Mouse (Mus musculus): Measurements from ENCODE around the gene Sort1. TPM values are rescaled to one million over a fixed set of nuclear protein-coding genes. Genes with fewer than 3 reads are reported as not detected.

Gene Sort1
- polyA plus RNA-seq, 1 experiment from 2014 or later = 9.4 TPM

GRCm38 (mm10) chr3:108297603-108298553 is 14.0 kb downstream of the Sort1 start:
- H3K9me3 ChIP-seq = no peaks in the 10 kb centered on the region
- peaks cover 28% of the 10 kb centered on the region for H3K4me1 ChIP-seq (replicated peaks)
- ATAC-seq = no peak
- WGBS = 62% methylated on average over 7 of the region's 7 CpGs
- no peak overlapping the region for H3K4me3 ChIP-seq (replicated peaks)
- no peak overlapping the region for H3K9ac ChIP-seq
- H3K27ac ChIP-seq = no peak overlapping the region
- H3K27me3 ChIP-seq (replicated peaks) = no peaks in the 10 kb centered on the region
- no peak overlapping the region for H3K4me2 ChIP-seq (replicated peaks)
- no peaks in the 10 kb centered on the region for H3K36me3 ChIP-seq

DNA sequence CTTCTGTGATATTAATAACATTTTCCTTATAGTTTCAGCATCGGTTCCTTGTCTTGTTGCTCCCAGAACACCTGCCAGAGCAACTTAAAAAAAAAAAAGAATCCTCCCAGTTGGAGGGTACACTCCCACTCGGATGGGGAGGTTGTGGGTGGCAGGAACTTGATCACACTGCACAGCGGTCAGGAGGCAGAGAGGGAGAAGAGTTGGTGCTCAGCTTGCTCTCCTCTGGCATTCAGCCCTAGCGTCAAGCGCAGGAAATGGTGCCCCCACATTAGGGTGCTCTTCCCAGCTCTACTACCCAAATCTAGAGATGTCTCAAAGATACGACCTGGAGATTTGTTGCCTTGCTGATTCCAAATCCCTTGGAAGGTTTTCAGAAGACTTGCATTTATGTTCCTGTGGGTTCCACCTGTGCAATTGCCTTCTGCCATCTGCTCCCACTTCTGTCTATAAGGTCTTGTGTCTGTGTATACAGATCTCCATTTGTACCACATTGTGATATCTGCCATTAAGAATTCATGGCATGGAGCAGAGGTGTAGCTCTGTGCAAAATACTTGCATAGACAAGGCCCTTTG is 16.7 kb downstream of the Sort1 start:
- no peak overlapping the region for H3K9ac ChIP-seq
- H3K4me1 ChIP-seq (replicated peaks) = peaks cover 16% of the 10 kb centered on the region
- no peaks in the 10 kb centered on the region for H3K36me3 ChIP-seq
- ATAC-seq = no peak
- H3K4me3 ChIP-seq (replicated peaks) = no peak overlapping the region
- H3K27me3 ChIP-seq (replicated peaks) = no peaks in the 10 kb centered on the region
- no peak overlapping the region for H3K4me2 ChIP-seq (replicated peaks)
- H3K27ac ChIP-seq = no peak overlapping the region
- no peaks in the 10 kb centered on the region for H3K9me3 ChIP-seq
- 84% methylated on average over 6 of the region's 6 CpGs for WGBS

DNA sequence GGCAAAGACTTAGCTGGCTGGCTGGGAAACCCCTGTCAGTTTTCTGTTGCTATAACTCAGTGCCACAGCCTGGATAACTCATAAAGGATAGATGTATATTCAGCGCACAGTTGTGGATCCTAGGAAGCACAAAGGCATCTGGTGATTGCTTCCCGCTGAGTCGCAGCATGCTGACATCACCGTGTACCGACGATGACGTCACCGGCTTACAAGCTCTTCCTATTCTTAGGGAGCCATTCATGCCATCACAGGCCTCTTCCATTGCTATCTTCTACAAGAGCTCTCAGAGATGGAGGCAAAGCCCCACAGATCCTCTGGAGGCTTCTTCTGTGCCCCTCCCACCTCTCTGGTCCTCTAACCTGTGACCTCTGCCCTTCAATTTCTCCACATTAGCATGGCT is 19.8 kb downstream of the Sort1 start:
- WGBS = 96% methylated on average over 8 of the region's 8 CpGs
- no peaks in the 10 kb centered on the region for H3K36me3 ChIP-seq

GRCm38 (mm10) chr3:108304747-108305146 is 20.9 kb downstream of the Sort1 start:
- H3K9me3 ChIP-seq = no peaks in the 10 kb centered on the region
- no peaks in the 10 kb centered on the region for H3K36me3 ChIP-seq
- no peak for ATAC-seq
- no peaks in the 10 kb centered on the region for H3K27me3 ChIP-seq (replicated peaks)
- H3K4me1 ChIP-seq (replicated peaks) = peaks cover 5% of the 10 kb centered on the region; the same call in 1 of the 2 replicates
- no peak overlapping the region for H3K27ac ChIP-seq
- no peak overlapping the region for H3K9ac ChIP-seq
- no peak overlapping the region for H3K4me2 ChIP-seq (replicated peaks)
- no peak overlapping the region for H3K4me3 ChIP-seq (replicated peaks)
- WGBS = 80% methylated on average over 4 of the region's 4 CpGs

More for the DNA sequence above, 19.8 kb downstream of the Sort1 start:
- Histone ChIP-seq H3K27ac (no peak overlapping the region), H3K9me3 (no peaks in the 10 kb centered on the region), H3K9ac (no peak overlapping the region), H3K4me2 (replicated peaks) (no peak overlapping the region), H3K4me1 (replicated peaks) (peaks cover 5% of the 10 kb centered on the region; the same call in 1 of the 2 replicates), H3K4me3 (replicated peaks) (no peak overlapping the region), H3K27me3 (replicated peaks) (no peaks in the 10 kb centered on the region)
- ATAC-seq = no peak

- Histone ChIP-seq H3K4me3 (replicated peaks) (no peak overlapping the region), H3K36me3 (no peaks in the 10 kb centered on the region), H3K27me3 (replicated peaks) (no peaks in the 10 kb centered on the region), H3K4me2 (replicated peaks) (no peak overlapping the region), H3K4me1 (replicated peaks) (peaks cover 5% of the 10 kb centered on the region; the same call in 1 of the 2 replicates), H3K9ac (no peak overlapping the region), H3K9me3 (no peaks in the 10 kb centered on the region), H3K27ac (peak overlapping the region; percentile 28; the same call in 1 of the 2 replicates)
- peak; percentile 5; the same call in 1 of the 2 replicates for ATAC-seq
- WGBS = 52% methylated on average over 3 of the region's 3 CpGs
These were observed 22.5 kb downstream of the Sort1 start for GRCm38 (mm10) chr3:108306387-108306786.

DNA sequence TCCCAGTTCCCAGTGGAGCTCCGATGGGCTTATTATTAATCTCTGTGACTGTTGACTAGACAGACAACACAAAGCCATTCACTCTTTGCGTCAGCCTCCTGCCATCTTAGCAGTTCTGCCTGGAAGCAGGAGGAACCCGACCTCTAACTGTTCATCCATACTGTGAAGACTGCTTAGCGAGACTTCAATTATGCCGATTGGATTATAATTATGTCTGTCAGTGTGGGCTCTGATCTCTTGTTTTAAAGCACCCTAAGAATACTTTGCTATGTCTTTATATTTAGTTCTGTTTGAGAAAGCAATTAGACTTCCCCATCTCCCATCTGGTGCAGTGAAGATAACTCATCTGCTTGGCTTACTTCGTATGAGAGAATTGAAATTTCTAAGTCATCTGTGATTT is 23.6 kb downstream of the Sort1 start:
- Histone ChIP-seq H3K27me3 (replicated peaks) (no peaks in the 10 kb centered on the region), H3K27ac (no peak overlapping the region), H3K4me3 (replicated peaks) (no peak overlapping the region), H3K9ac (no peak overlapping the region), H3K9me3 (no peaks in the 10 kb centered on the region), H3K4me1 (replicated peaks) (peaks cover 5% of the 10 kb centered on the region; the same call in 1 of the 2 replicates), H3K36me3 (no peaks in the 10 kb centered on the region), H3K4me2 (replicated peaks) (no peak overlapping the region)
- WGBS = 75% methylated on average over 6 of the region's 6 CpGs
- ATAC-seq = no peak

DNA sequence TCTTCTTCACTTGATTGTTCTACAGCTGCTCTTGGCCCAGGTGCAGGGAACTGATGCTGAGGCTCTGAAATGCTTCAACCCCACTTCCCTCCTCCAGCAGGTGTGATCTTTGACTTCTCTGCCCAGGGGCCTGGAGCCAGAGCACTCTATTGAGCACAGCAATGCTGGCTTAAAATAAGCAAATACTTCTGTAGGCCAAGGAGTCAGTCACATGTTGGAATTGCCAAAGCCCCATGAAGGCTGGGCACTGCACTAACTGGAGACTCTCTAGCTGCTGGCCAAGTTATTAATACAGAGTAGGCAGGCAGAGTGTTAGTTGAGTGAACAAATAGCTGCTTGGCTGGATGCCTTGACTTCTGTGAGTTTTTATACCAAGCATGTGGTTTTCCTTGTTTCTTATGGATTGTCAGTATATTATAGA is 27.0 kb downstream of the Sort1 start:
- Histone ChIP-seq H3K4me1 (replicated peaks) (peaks cover 5% of the 10 kb centered on the region; the same call in 1 of the 2 replicates), H3K4me3 (replicated peaks) (no peak overlapping the region), H3K27ac (no peak overlapping the region), H3K9ac (no peak overlapping the region), H3K36me3 (no peaks in the 10 kb centered on the region), H3K4me2 (replicated peaks) (no peak overlapping the region), H3K27me3 (replicated peaks) (no peaks in the 10 kb centered on the region), H3K9me3 (no peaks in the 10 kb centered on the region)
- no peak for ATAC-seq

GRCm38 (mm10) chr3:108311688-108312087 is 27.8 kb downstream of the Sort1 start:
- no peak overlapping the region for H3K4me3 ChIP-seq (replicated peaks)
- WGBS = 65% methylated on average over 4 of the region's 4 CpGs
- H3K4me2 ChIP-seq (replicated peaks) = no peak overlapping the region
- H3K27ac ChIP-seq = no peak overlapping the region
- no peaks in the 10 kb centered on the region for H3K27me3 ChIP-seq (replicated peaks)
- no peaks in the 10 kb centered on the region for H3K36me3 ChIP-seq
- no peak for ATAC-seq
- H3K4me1 ChIP-seq (replicated peaks) = no peaks in the 10 kb centered on the region
- no peaks in the 10 kb centered on the region for H3K9me3 ChIP-seq
- no peak overlapping the region for H3K9ac ChIP-seq

- Histone ChIP-seq H3K4me1 (replicated peaks) (no peaks in the 10 kb centered on the region), H3K36me3 (no peaks in the 10 kb centered on the region), H3K9me3 (no peaks in the 10 kb centered on the region), H3K4me3 (replicated peaks) (no peak overlapping the region), H3K9ac (no peak overlapping the region), H3K27ac (no peak overlapping the region), H3K4me2 (replicated peaks) (no peak overlapping the region), H3K27me3 (replicated peaks) (no peaks in the 10 kb centered on the region)
- ATAC-seq = peak; percentile 48; the same call in 1 of the 2 replicates
These were observed 28.5 kb downstream of the Sort1 start for GRCm38 (mm10) chr3:108312414-108312813.

GRCm38 (mm10) chr3:108313138-108313537 is 29.3 kb downstream of the Sort1 start:
- H3K36me3 ChIP-seq = no peaks in the 10 kb centered on the region
- WGBS = 83% methylated on average over 4 of the region's 4 CpGs
- H3K27me3 ChIP-seq (replicated peaks) = no peaks in the 10 kb centered on the region
- ATAC-seq = no peak
- no peak overlapping the region for H3K27ac ChIP-seq
- no peak overlapping the region for H3K9ac ChIP-seq
- no peaks in the 10 kb centered on the region for H3K9me3 ChIP-seq
- H3K4me1 ChIP-seq (replicated peaks) = no peaks in the 10 kb centered on the region
- H3K4me3 ChIP-seq (replicated peaks) = no peak overlapping the region
- H3K4me2 ChIP-seq (replicated peaks) = no peak overlapping the region

DNA sequence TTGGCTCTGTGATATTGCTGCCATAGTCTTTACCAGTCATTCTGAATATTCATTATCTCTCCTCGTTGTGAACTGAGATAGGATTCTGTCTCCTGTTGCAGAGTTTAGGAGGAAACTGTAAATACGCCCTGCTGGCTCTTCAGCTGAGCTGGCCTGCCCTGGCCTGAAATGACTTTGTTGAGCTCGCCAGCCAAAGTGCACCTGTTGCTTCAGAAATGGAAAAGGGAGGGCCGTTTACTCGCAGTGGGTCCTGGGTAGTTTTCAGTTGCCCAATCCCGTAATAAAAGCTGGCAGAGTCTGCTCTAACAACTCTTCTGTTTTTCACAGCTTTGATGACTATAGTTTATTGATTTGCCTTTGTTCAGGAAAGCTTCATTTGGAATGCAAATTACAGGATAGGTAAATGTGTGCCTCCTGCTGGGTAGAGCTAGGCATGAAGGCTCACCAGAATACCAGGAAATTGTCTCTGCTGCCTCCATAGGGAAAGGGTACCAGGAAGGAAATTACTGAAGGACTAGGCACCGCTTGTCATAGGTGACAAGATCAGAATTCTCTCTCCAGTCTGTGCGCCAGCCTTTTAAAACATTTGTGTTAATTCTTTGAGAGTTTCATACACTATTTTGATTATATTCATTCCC is 30.3 kb downstream of the Sort1 start:
- H3K9ac ChIP-seq = no peak overlapping the region
- 56% methylated on average over 8 of the region's 8 CpGs for WGBS
- H3K9me3 ChIP-seq = no peaks in the 10 kb centered on the region
- no peaks in the 10 kb centered on the region for H3K36me3 ChIP-seq
- no peak overlapping the region for H3K4me3 ChIP-seq (replicated peaks)
- no peaks in the 10 kb centered on the region for H3K4me1 ChIP-seq (replicated peaks)
- no peaks in the 10 kb centered on the region for H3K27me3 ChIP-seq (replicated peaks)
- ATAC-seq = peak; percentile 68
- H3K27ac ChIP-seq = 0 out of 2 replicates have a peak overlapping the region, but pooled peaks have one; percentile 13
- H3K4me2 ChIP-seq (replicated peaks) = no peak overlapping the region

DNA sequence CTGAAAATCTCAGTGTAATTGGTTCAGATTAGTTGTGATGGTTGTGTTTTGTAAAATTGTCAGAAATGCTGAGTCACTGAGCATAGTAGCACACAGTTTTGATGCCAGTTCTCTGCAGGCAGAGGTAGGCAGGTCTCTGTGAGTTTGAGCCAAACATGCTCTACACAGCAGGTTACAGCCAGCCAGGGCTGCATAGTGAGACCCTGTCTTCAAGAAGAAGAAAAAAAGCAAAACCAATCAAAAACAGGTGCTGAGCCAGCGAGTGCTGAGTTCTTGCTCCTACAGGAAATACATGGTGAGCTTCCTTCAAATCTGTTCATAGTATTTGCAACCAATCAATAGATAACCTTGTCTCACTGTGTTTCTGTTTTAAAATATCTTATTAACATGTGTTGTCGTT is 34.6 kb downstream of the Sort1 start:
- H3K4me3 ChIP-seq (replicated peaks) = no peak overlapping the region
- no peaks in the 10 kb centered on the region for H3K9me3 ChIP-seq
- H3K27me3 ChIP-seq (replicated peaks) = no peaks in the 10 kb centered on the region
- WGBS = 72% methylated on average over 2 of the region's 2 CpGs
- H3K4me2 ChIP-seq (replicated peaks) = no peak overlapping the region
- H3K36me3 ChIP-seq = no peaks in the 10 kb centered on the region
- no peak overlapping the region for H3K9ac ChIP-seq
- no peaks in the 10 kb centered on the region for H3K4me1 ChIP-seq (replicated peaks)
- H3K27ac ChIP-seq = no peak overlapping the region
- ATAC-seq = no peak

All from intestine, embryonic 15.5 days (tissue).